Mouse (Mus musculus): ENCODE measurements around the gene Rab3gap1. TPM values are rescaled to one million over a fixed set of nuclear protein-coding genes. Genes with fewer than 3 reads are reported as not detected.

Gene Rab3gap1
- total and polyA plus RNA-seq, 3 experiments, result 21.7 to 37.5 (median 21.8) TPM

DNA sequence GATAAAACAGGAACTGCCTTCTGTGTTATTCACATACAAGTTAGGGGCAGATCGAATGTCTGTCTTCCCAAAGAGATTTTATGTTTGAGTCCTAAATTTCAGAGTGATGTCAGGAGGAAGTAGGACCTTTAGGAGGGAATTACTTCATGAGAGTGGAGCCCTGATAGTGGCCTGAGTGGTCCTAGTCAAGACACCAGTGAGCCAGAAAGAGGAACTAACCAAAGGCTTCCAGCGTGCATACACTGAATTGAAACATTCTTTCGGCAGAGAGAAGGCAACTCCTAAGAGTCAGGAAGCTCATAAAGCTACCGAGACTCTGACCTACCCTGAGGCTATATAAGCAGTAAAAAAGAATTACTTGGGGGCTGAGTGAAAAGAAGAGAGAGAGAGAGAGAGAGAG, 32.0 kb upstream of the Rab3gap1 start:
- dilution Hi-C loops (cut with MboI; ENCODE audit: extremely low pct_ligation_motif_present, extremely low pct_unique_long_range_greater_than_20kb, low sequenced_read_pairs), result no loop called here
- TF ChIP-seq NRF1 (IDR thresholded peaks at IDR 0.05; ENCODE audit: low read depth, low read length), result no peak
- TF ChIP-seq RCOR1 (conservative IDR thresholded peaks at IDR 0.05; ENCODE audit: low read depth, low read length), result no peak
- TF ChIP-seq IRF4 (IDR thresholded peaks at IDR 0.05; ENCODE audit: low read depth, low read length), result no peak
- no peak for TF ChIP-seq MEF2A (IDR thresholded peaks at IDR 0.05; ENCODE audit: borderline replicate concordance, low read depth, low read length)
- no peak for TF ChIP-seq TBP (conservative IDR thresholded peaks at IDR 0.05; ENCODE audit: low read depth, low read length)
- no peak for TF ChIP-seq POLR2AphosphoS2 (IDR thresholded peaks at IDR 0.05; ENCODE audit: low read depth, low read length)
- no peak for TF ChIP-seq MXI1 (IDR thresholded peaks at IDR 0.05; ENCODE audit: low read depth, low read length)
- TF ChIP-seq E2F4 (IDR thresholded peaks at IDR 0.05; ENCODE audit: insufficient replicate concordance, low read depth, low read length), result no peak
- TF ChIP-seq USF1 (IDR thresholded peaks at IDR 0.05; ENCODE audit: low read depth, low read length), result no peak
- TF ChIP-seq ZNF384 (IDR thresholded peaks at IDR 0.05; ENCODE audit: low read depth, low read length), result no peak
- no peak for TF ChIP-seq MYC (IDR thresholded peaks at IDR 0.05; ENCODE audit: low read depth, low read length)
- no peak for TF ChIP-seq KAT2A (IDR thresholded peaks at IDR 0.05; ENCODE audit: insufficient replicate concordance, low read length)
- TF ChIP-seq JUN (IDR thresholded peaks at IDR 0.05; ENCODE audit: insufficient read depth, low read depth, low read length), result no peak
- TF ChIP-seq UBTF (IDR thresholded peaks at IDR 0.05; ENCODE audit: low read depth, low read length), result no peak
- no peak for TF ChIP-seq USF2 (conservative IDR thresholded peaks at IDR 0.05; ENCODE audit: low read depth, low read length)
- no peak for TF ChIP-seq GABPA (IDR thresholded peaks at IDR 0.05; ENCODE audit: insufficient replicate concordance, low read depth, low read length)
- no peak for TF ChIP-seq NELFE (IDR thresholded peaks at IDR 0.05; ENCODE audit: low read depth, low read length)

DNA sequence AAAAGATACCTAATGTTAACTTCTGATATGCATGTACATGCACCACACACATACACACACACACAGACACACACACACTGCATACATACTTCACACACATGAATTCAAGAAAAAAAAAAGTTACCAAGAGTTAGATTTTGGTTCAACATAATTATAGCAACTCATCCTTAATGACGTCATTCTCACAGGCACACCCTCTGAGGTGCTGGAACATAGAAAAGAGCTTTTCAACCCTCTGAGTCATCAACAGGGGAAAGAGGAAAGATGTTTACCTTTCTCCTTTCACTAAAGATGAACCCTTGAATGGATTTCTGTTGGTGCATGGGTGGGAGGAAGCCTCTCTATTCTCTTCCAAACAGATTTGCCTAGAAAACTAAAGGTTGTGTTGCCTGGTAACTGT, 30.0 kb upstream of the Rab3gap1 start:
- in situ Hi-C loops (cut with MboI; ENCODE audit: low pct_ligation_motif_present, low pct_unique_long_range_greater_than_20kb, low sequenced_read_pairs) (loop anchor here (10.0 kb wide), 1 partner anchor 76 kb away; no protein-coding TSS in a partner anchor), dilution Hi-C loops (cut with MboI; ENCODE audit: extremely low pct_ligation_motif_present, extremely low pct_unique_long_range_greater_than_20kb, low sequenced_read_pairs) (no loop called here)
- H3K4me1 ChIP-seq (ENCODE audit: control insufficient read depth in 1 of 2, insufficient read depth in 2 of 2), result peaks cover 2 to 9% of the 10 kb centered on the region in 2 experiments; a peak in 2 of 4 replicates
- no peak overlapping the region for H3K4me2 ChIP-seq (ENCODE audit: insufficient read depth, low read depth, poor library complexity, severe bottlenecking)
- H3K36me3 ChIP-seq (replicated peaks in 1 of 2; ENCODE audit: control insufficient read depth in 1 of 2, insufficient read depth in 1 of 2, low read length in 1 of 2), result no peaks in the 10 kb centered on the region
- no peaks in the 10 kb centered on the region for H3K9me3 ChIP-seq (replicated peaks; ENCODE audit: low read length)
- no peak overlapping the region for H3K27ac ChIP-seq (ENCODE audit: insufficient read depth, low read depth)
- H3K79me2 ChIP-seq (replicated peaks; ENCODE audit: control insufficient read depth, extremely low read depth, insufficient read depth, poor library complexity, severe bottlenecking), result no peaks in the 10 kb centered on the region
- no peak overlapping the region for H3K9ac ChIP-seq (ENCODE audit: insufficient read depth, low read depth)
- DNase-seq (ENCODE audit: extremely low read depth), result no peak
- no peaks in the 10 kb centered on the region for H3K27me3 ChIP-seq (replicated peaks)
- TF ChIP-seq MAX (IDR thresholded peaks at IDR 0.05; ENCODE audit: low read length), result no peak
- no peak for TF ChIP-seq CTCF (conservative IDR thresholded peaks at IDR 0.05 in 1 of 2, IDR thresholded peaks at IDR 0.05 in 1 of 2; ENCODE audit: low read depth in 2 of 2, low read length in 2 of 2)
- TF ChIP-seq TBP (conservative IDR thresholded peaks at IDR 0.05; ENCODE audit: low read depth, low read length), result no peak
- no peak for TF ChIP-seq USF2 (conservative IDR thresholded peaks at IDR 0.05; ENCODE audit: low read depth, low read length)
- TF ChIP-seq RCOR1 (conservative IDR thresholded peaks at IDR 0.05; ENCODE audit: low read depth, low read length), result no peak
- no peak for TF ChIP-seq MAZ (IDR thresholded peaks at IDR 0.05; ENCODE audit: low read depth, low read length)
- no peak for TF ChIP-seq ZKSCAN1 (IDR thresholded peaks at IDR 0.05; ENCODE audit: borderline replicate concordance, low read depth, low read length)
- no peak for TF ChIP-seq MEF2A (IDR thresholded peaks at IDR 0.05; ENCODE audit: borderline replicate concordance, low read depth, low read length)
- TF ChIP-seq POLR2AphosphoS2 (IDR thresholded peaks at IDR 0.05; ENCODE audit: low read depth, low read length), result no peak
- TF ChIP-seq EP300 (IDR thresholded peaks at IDR 0.05; ENCODE audit: low read length), result no peak
- TF ChIP-seq RAD21 (IDR thresholded peaks at IDR 0.05; ENCODE audit: low read depth, low read length), result no peak
- TF ChIP-seq IRF4 (IDR thresholded peaks at IDR 0.05; ENCODE audit: low read depth, low read length), result no peak
- TF ChIP-seq KAT2A (IDR thresholded peaks at IDR 0.05; ENCODE audit: insufficient replicate concordance, low read length), result no peak
- TF ChIP-seq SMC3 (IDR thresholded peaks at IDR 0.05; ENCODE audit: low read depth, low read length), result no peak
- TF ChIP-seq JUND (conservative IDR thresholded peaks at IDR 0.05; ENCODE audit: low read depth, low read length), result no peak
- no peak overlapping the region for H3K4me3 ChIP-seq (replicated peaks in 1 of 3; ENCODE audit: low read depth in 2 of 3, low read length in 2 of 3, poor library complexity in 1 of 3)

More for the DNA sequence above, 32.0 kb upstream of the Rab3gap1 start:
- H3K9ac ChIP-seq (ENCODE audit: insufficient read depth, low read depth), result no peak overlapping the region; the same call in 1 of the 2 replicates
- H3K9me3 ChIP-seq (replicated peaks; ENCODE audit: low read length), result no peaks in the 10 kb centered on the region
- H3K4me1 ChIP-seq (ENCODE audit: control insufficient read depth in 1 of 2, insufficient read depth in 2 of 2), result peaks cover 2 to 9% of the 10 kb centered on the region in 2 experiments; a peak in 2 of 4 replicates
- H3K27ac ChIP-seq (ENCODE audit: insufficient read depth, low read depth), result no peak overlapping the region
- peak; percentile 29 for DNase-seq (ENCODE audit: extremely low read depth)
- H3K4me2 ChIP-seq (ENCODE audit: insufficient read depth, low read depth, poor library complexity, severe bottlenecking), result peak overlapping the region; percentile 21; the same call in 1 of the 2 replicates
- no peaks in the 10 kb centered on the region for H3K79me2 ChIP-seq (replicated peaks; ENCODE audit: control insufficient read depth, extremely low read depth, insufficient read depth, poor library complexity, severe bottlenecking)
- H3K4me3 ChIP-seq (replicated peaks in 1 of 3; ENCODE audit: low read depth in 2 of 3, low read length in 2 of 3, poor library complexity in 1 of 3), result no peak overlapping the region
- H3K27me3 ChIP-seq (replicated peaks), result no peaks in the 10 kb centered on the region
- H3K36me3 ChIP-seq (replicated peaks in 1 of 2; ENCODE audit: control insufficient read depth in 1 of 2, insufficient read depth in 1 of 2, low read length in 1 of 2), result no peaks in the 10 kb centered on the region
- in situ Hi-C loops (cut with MboI; ENCODE audit: low pct_ligation_motif_present, low pct_unique_long_range_greater_than_20kb, low sequenced_read_pairs), result loop anchor here (10.0 kb wide), 1 partner anchor 78 kb away; no protein-coding TSS in a partner anchor
